Mouse (Mus musculus) heart, adult 10 weeks (tissue): Measurements from ENCODE around the gene Tex14. TPM values are rescaled to one million over a fixed set of nuclear protein-coding genes. Genes with fewer than 3 reads are reported as not detected.

Experiments used
- polyA plus RNA-seq: library from polyadenylated mRNA; stranded (reverse); fragments of 350-450 nt; fragmentation: Illumina TruSeq; extraction: RNeasy Lipid Tissue Mini Kit (QIAGEN cat#74804); gene quantifications from one replicate; pipeline ENCODE4 v1.2.3, GENCODE M21; 2014; ENCODE audit warnings: low read depth, low replicate concordance

Tex14 gene
- 0.34 TPM for polyA plus RNA-seq

DNA sequence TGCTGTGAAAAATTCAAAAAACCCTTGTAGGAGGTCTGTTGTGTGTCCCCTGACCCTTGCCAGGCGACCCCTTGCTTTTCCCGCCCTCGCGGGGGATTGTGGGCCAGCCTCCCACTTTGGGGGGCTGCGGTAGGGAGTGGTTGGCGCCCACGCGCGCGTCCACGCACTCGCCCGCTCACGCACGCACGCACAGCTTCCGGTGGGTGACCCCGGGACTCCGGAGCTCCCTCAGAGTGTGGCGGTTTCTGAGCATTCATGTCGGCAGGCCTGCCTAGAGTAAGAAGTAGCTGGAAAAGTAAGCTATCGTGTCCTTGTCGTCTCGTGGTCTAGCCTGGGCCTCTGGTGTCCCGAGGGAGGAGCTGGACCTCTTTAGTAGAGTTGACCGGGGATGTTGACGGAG lies at the start of gene Tex14, which contains the start of gene Rad51c:
Tex14 (plus strand) TSS at position 190 of the 400 bp plus-strand sequence.
Rad51c (minus strand) TSS at position 79 of the 400 bp plus-strand sequence.

DNA sequence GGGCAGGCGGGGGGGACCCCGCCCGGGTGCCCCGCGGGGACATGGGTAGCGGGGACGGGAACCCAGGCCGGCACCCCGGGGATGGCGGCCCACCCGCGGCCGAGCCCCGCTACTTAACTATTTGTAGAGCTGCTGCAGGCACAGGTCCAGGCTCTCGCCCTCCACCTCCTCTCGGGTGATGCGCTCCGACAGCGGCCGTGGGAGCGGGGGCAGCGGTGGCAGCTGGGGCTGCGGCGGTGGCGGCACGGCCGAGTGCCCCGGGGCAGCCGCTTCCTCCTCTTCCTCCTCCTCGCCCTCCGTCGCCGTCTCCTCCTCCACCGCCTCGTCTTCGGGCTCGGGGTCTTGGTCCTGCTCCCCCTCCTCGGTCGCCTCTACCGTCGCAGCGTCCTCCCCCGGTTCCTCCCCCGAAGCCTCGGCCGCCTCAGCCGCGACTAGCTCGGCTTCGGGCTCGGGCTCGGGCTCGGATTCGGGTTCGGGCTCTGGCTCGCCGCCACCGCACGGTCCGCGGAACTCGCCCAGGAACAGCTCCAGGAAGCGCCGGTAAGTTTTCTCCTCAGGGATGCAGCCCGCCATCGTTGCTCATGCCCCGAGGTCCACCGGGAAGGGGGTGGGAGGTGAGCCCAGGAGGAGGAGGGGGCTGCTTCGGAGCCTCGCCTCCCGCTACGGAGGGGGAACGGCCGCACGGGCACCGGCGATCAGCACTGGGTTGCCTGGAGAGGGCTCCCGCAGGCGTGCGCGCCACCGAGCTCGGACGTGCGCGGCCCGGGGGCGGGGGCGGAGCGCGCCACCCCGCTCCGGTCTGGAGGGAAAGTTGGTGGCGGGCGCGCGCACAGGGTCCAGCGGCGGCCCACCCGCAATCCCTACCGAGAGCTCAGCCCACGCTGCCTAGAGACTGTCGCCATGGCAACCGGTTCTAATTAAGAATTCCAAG lies 46.3 kb upstream of the Tex14 start, which contains the start of gene Ppm1e:
Ppm1e (minus strand) TSS at position 693 of the 931 bp plus-strand sequence.

DNA sequence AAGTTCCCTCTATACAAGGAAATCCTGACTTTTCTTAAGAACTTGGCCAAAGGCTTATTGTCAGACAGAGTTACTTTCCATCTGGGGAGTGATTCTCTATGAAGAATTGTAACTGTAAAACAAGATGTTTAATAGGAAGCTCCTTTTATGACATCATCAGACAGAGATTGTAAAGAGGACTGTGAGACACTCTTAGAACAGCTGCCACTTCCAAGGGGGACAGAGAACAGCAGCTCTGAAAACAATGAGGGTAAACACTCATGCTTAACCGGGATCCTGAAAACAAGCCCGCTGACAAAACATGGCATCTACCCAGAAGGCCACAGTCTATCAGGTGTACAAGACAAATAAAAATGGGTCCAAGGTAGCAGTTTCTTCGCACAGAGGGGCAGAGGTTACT lies 161.6 kb downstream of the Tex14 start, which contains the start of gene Gm11492:
Gm11492 (plus strand) TSS at position 153 of the 400 bp plus-strand sequence.

DNA sequence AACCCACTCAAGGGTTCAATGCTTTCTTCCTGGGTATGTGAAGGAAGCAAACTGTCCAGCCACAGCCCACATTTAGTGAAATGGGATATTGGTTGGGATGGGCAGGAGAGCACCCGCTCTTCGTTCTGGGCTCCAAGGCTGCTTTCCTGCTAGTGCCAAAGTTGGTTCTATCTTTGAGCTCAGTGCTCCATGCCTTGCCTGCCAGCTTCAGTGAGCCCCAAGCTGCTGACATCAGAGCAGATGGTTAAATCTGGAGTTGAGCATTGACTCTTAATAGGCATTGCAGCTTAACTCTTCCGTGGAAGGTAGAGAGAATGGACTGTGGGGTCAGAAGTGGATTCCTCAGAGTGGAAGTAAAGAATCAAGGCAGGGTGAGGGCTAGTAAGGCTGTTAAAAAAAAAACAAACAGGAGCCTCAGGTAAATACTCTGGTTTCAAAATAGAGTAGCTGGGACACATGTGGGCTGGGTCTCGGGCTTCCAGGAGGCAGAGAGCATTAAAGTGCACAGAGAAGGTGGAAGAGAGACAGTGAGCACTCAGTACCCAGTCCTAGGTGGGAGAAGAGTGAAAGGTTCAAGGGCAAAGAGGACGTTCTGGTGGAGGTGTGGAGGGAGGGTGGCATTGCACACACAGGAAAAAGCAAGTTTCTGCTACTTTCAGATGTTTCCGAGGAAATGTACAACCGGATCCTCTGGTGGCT lies 163.5 kb downstream of the Tex14 start, which contains the start of gene Sept4:
Sept4 (plus strand) TSS at position 649 of the 699 bp plus-strand sequence.

DNA sequence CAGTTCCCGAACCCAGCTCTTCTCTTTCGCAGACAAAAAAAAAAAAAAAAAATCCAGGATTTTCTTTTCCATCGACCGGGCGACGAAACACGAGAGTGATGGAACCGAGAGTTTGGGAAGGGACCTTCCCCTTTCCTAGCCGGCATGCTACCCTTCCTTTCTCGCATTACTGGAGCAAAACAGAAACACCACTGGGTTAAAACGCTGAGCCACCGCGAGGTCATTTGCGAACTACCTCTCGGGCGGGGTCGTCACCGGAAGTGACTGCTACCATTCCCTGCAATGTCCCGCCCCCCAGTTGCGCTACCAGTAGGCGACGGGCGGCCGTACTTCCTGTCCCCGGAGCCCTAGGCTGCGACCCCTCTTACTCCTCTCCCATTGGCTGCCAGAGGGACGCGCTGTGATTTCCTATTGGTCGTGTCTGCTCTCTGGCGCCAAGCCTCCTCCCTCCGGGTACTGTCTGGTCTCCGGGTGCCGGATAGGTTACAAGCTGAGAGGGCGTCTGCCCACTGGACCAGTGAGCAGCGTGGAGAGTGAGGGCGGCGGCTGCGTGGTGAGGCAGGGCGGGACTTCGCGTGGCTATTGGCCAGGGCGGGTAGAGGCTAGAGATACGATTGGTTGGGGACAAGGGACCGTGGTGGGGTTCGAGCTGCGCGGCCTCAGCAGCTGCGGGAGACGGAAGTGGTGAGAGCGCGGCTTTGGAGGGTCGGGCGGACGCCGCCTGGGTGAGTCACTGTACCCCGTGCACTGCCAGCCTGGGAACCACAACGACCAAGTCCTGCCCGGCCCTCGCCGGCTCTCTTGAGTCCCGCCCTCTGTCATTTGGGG lies 186.9 kb downstream of the Tex14 start, which contains the start of gene Mtmr4:
Mtmr4 (plus strand) TSS at position 637 of the 828 bp plus-strand sequence.

Other genes starting within 250 kb of the Tex14 start
- 7.1 TPM for gene Ppm1e, start 46.0 kb upstream of the Tex14 start, polyA plus RNA-seq
- gene Rad51c, start 111 bp upstream of the Tex14 start, polyA plus RNA-seq: 2.0 TPM
- not detected for gene Gm11492, start 161.6 kb downstream of the Tex14 start, polyA plus RNA-seq
- gene Sept4, start 163.8 kb downstream of the Tex14 start, polyA plus RNA-seq: 49.7 TPM
- gene Mtmr4, start 187.1 kb downstream of the Tex14 start, polyA plus RNA-seq: 12.4 TPM
- not detected for gene Hsf5, start 212.1 kb downstream of the Tex14 start, polyA plus RNA-seq